Mouse (Mus musculus) spleen, embryonic (tissue): ENCODE measurements at regions not wholly inside any gene's neighbourhood (a gene's known extent, or its start where the extent isn't known, plus 50 kb on each side); places are given as distances from the start of the nearest gene placed in this dataset.
"Not testable (repeated sequence)": the region's sequence is repeated elsewhere in the genome, so short reads cannot be mapped to it uniquely, and the experiment has no call there.

Experiments used
- CTCF ChIA-PET: fragments of 350-600 bp; sonication (Branson Sonifier 250); formaldehyde crosslinking; loops from one replicate; lab custom pipeline; 2022; lab: Charles Lee

DNA sequence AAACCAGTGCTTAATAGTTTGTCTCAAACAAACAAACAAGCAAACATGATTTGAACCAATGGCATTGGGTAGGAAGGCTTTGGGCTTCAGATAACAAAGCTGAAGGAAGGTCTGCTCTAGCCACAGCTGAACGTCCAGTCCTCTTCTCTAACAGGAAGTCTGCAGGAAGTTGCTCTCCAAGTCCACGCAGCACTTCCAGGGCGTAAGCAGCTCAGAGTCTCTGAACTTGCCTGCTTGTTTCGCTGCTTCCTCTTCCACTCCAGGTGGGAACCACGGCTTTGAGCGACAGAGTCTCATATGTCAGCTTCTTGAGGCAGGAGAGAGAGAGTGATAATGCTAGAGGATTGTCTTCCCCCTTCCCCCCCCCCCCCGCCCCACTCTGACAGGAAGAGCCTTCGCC is 123.6 kb downstream of the Tnfrsf21 start:
- CTCF ChIA-PET = no interaction called here

DNA sequence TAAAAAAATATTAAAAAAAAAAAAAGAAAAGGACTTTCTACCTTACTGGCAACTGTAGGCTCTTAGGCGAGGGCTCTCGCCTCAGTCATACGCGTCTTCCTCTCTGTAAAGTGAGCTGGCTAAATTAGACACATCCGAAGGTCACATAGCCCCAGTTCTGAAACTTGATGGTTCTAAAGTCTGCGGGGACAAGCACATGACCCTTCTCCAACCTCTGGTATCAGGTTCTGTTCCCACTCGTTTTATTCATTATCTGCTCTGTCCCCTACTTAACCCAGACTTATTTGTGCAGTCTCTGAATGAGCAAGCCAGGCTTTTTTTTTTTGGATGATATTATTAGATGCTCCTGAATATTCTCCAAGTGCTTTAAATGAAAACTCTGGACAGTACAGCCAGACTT is 125.4 kb downstream of the Tnfrsf21 start:
- CTCF ChIA-PET = no interaction called here

DNA sequence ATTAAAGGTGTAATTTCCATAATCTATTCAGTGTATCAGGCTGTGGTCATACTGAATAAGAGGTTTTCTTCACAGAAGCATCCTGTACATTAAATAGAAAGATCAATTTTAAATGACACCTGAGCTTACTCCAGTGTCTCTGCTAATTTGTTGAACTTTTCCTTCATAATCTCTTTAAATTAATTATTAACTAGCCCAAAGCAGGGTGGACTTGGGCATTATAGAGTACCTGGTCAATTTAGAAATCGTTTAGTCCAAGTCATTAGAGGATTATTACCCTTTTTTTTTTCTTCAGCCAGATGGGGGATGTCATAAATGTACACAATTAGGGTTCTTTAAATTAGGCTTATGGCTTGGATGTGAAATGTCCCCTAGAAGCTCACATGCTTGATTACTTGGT is 124.4 kb upstream of the Adgrf1 start:
- CTCF ChIA-PET = no interaction called here

DNA sequence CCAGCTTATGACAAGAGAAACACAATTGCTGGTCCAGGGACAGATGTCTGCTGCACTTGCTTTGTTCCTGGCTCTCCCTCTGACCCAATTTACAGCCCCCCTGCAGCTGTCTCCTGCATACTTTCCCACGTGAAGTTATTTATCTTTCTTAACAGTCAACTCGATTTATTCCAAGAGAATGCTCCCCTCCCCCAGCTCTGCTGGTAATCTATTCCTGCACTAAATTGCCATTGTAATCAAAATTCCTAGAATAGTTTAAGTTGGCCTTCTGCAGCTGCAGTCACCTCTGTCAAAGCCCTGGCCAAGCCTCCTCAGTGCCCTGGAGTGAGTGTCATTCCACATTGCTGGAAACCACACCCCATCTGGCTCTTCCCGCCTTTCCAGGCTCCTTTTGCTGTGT is 122.2 kb upstream of the Adgrf1 start:
- CTCF ChIA-PET = no interaction called here

DNA sequence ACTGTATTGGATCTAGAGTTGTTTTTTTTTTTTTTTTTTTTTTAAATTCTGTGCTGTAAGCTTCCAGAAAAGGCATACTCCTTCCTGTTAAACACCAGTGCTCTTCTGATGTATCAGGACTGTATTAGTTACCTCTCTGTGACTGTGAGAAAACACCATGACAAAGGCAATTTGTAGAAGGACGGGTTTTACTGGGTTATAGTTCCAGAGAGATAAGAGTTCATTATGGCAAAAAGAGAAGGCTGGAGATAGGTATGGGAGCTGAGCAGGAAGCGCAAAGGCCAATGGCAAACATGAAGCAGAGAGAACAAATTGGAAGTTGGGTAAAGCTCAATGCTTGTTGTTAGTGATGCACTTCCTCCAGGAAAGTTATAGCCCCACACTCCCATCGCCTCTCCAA is 117.5 kb upstream of the Adgrf1 start:
- CTCF ChIA-PET = no interaction called here

DNA sequence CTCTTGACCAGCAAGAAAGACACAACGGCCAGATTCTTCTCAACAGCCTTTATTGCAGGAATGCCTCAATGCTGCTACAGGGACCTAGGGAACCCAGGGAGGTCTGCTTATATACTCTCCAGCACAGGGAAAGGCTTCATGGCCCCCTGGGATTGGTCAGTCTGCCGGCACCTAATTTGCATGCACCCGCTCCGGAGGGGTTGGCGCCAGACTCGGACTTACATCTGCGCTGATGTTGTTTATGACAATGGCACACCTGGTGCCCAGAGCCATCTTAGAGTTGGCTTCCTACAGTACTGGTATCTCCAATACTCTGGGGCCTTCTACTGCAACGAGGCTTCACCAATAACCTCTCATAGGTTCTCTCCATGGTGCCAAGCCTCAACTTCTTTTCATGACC is 114.9 kb upstream of the Adgrf1 start:
- CTCF ChIA-PET = not testable (repeated sequence)

DNA sequence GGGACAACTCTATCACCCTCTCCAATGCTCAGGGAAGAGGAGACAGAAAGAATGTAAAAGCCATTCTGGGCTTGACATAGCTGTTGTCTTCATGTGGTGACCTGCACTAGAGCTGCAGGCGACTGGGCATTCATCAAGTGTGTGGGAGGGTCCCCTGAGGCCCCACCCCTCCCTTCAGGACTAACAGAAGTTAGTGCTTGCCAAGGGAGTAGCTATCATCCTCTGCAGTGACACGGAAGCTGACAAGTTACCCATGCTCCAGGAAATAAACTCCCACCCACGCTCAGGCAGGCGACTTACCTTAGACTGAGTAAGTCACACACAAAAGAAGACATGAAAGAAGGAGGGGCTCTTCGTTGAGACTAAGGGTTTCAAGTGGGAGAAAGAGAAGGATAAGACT is 114.0 kb upstream of the Adgrf1 start:
- CTCF ChIA-PET = no interaction called here

DNA sequence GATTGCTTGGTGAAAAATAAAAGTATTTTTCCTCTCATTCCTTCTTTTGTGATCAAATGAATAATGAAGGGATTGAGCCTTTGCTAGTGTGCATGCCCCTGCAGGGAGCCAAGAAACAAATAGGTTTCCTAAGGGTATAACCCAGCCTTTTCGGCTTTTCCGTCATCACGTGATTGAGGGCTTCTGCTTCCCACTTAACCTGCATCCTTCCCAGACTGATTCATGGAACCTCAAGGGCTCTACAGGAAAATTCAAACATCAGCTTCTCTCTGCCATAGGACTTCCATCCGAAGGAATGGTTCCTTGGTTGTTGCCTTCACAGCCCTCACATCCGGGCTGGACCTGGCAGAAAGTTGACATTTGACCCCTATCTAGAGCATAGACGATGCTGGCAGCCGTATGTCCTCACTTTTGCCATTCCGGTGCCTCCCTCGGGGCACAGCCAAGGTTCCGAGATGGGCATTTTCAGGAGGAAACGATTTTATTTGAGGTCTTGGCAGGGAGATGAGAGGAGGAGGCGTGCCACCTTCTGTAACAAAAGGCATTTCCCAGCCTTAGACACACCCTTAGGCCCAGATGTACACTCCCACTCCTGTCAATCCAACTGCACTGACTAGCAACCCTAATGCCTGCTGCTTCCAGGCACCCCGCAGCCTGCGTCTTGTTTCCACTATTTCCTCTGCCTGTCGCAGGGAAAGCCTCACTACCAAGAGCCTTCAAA is 112.2 kb upstream of the Adgrf1 start:
- CTCF ChIA-PET = no interaction called here

DNA sequence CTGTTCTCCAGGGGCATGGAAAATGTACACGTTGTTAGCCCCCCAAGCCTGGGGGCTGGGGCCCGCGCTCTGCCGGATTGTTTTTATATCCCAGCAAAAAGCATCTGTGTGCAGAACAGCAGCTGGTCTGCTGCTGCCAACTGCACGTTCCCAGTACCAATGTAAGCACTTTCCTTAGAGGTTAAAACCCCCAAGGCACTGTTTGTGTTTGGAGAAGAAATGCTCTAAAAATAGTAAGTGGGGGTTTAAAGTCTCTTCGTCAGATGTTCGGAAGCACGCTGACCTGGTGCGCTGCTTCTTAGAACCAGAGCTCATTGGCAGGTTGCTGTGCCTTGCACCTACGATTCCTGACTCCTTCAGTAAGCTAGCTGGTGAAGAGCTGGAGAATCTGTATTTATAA is 111.4 kb upstream of the Adgrf1 start:
- CTCF ChIA-PET = no interaction called here

DNA sequence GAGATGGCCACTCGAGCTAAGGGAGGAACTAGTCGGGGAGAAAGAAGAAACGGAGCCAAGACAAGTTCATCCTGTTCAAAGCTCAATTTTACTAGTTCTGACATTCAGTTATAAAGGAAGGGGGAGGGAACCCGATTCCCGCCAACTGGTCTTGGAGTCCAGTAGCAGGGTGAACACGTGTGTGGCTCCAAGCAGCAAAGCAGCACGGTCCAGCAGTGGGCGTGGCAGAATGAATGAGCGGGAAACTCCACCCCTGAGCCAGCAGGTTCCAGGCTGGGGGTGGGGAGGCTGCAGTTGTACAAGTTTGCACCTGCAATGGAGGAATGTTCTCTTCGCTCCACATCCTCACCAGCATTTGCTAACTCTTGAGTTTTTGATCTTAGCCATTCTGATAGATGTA is 108.8 kb upstream of the Adgrf1 start:
- CTCF ChIA-PET = not testable (repeated sequence)

DNA sequence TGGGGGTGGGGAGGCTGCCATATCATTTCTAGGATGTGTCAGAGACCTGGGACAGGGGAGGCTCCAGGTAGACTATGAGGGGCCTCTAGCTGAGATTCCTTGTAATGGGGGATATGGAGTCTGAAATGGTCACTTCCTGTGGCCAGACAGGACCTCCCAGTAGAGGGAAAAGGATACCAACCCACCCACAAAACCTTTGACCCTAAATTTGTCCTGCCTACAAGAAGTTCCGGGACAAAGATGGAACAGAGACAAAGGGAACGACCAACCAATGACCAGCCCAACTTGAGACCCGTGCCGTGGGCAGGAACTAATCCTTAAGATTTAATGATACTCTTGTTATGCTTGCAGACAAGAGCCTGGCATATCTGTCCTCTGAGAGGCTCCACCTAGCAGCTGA is 107.0 kb upstream of the Adgrf1 start:
- CTCF ChIA-PET = no interaction called here

DNA sequence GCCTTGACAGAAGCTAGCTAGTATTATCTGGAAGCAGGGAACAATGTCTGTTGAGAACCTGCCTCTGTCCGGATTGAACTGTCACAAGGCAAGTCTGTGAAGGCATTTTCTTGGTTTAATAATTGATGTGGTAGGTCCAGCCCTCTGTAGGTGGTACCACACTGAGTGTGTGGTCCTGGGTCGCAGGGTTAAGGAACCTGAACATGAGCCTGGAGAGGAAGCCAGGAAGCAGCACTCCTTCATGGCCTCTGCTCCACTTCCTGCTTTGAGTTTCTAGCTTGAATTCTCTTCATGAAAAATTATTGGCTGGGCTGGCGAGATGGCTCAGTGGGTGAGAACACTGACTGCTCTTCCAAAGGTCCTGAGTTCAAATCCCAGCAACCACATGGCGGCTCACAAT is 104.0 kb upstream of the Adgrf1 start:
- CTCF ChIA-PET = no interaction called here

DNA sequence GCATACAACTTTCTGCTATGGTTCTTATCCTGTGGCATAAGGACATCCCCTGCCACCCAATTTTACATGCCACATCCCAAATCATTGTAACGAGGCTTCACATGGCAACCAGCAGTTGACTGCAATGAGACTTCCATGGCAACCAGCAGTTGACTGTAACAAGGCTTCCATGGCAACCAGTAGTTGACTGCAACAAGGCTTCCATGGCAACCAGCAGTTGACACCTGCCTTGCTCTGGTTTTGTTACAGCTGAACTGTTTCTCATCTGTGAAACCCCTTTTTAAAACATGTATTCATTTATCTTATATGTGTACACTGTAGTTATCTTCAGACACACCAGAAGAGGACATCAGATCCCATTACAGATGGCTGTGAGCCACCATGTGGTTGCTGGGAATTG is 100.7 kb upstream of the Adgrf1 start:
- CTCF ChIA-PET = no interaction called here

DNA sequence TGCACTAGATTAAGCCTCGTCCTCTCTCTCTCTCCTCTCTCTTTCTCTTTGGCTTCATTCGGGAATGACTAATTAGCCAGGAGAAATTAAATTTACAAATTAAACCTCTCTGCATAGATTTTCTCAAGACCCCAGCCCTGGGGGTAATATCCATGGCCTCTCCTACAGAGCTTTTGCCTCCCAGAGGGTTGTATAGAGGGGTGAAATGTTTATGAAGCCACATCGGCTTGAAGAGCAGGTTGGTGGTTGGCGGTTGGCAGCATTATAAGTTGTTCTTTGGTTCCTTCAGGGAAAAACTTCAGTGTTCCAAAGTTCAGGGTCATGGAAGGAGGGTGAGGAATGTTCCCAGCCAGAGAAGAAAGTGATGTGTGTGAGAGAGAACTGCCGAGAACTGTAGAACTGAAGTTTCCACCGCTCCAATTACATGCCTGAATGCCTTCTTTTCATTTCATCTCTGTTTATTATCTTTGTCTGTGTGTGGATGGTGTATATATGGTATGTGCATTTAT is 97.4 kb upstream of the Adgrf1 start:
- CTCF ChIA-PET = no interaction called here

DNA sequence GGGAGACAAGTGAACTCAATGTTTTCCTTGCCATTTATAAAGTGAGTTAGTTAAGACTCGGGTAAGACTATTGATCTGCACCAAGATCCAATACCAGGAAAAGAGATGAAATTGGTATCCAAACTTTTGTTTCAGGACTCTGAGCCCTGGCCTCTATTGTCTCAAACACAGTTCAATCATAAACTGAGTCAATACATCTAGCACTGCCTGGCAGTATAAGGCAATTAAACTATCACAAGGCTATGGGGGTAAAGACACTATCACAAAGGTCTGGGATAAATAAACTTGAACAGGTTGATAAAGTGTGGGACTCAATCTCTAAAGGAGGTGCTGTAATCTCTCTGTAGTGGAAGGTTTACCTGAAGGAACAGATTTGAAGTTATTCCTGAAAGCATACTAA is 95.3 kb upstream of the Adgrf1 start:
- CTCF ChIA-PET = no interaction called here

DNA sequence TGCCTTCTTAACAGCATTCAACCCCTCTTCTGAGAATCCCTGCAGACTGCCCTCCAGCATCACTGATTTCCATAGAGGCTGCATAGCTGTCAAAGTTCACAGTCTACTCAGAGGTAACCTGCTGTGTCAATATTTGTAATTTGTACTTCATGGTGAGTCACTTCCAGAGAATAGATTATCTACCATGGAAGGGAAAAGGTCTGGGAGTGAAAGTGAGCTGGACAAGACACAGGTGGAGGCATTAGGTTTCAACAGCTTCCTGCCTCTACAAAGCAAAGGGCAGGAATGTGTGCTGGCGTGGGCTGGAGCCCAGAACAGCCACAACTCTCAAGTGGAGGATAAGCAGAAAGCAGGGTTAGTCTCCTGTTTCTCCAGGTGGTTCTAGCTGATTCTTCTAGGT is 92.9 kb upstream of the Adgrf1 start:
- CTCF ChIA-PET = no interaction called here

DNA sequence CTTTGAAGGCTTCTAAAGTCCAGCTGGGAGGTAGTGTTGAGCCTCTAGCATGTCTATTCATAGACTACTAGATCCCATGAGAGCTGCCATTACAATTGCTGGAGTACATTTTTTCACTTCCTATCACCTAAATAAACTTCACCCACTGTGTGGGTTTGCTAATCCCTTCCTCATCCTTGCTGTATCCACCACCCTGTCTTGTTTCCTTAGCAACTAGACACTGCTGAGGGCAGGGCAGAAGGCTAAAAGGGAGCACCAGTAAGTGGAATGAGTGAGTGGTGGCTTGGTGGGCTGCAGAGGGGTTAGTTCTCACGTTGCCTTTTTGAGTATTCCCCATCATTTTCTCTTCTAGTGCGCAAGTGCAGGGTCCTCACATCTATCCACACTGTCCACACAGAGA is 80.1 kb upstream of the Adgrf1 start:
- CTCF ChIA-PET = interaction anchor here (0.7 kb wide), 1 partner anchor 23 kb away, joined by 3 read pairs; no protein-coding TSS in a partner anchor

DNA sequence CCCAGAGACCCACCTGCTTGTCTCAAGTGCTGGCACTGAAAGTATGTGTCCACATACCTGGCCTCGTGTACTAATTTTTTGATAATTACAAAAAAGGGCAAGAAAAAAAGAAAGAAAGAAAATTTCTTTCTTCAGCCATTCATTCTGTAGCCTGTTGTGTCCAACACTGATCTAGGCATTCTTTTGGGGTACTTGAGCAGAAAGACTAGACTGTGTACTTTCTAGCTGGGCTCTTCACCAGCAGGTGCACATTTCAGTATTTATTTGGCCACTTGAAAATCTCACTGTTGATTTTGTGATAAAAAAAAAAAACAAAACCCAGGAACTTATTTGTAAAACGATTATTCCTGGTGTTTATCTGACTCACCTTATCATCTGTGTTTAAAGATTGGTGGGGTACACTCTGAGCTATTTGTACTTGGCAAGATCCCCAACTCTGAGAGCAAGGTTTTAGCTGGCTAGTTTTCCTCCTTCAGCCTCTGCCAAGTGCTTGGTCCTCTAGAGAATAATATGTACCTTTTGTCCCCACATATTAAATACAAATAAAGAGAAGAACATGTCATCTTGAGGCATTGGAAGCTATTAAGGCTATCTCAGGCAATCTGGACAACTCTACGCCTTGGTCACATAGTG is 79.2 kb upstream of the Adgrf1 start:
- CTCF ChIA-PET = interaction anchor here (0.7 kb wide), 1 partner anchor 22 kb away, joined by 3 read pairs; no protein-coding TSS in a partner anchor

DNA sequence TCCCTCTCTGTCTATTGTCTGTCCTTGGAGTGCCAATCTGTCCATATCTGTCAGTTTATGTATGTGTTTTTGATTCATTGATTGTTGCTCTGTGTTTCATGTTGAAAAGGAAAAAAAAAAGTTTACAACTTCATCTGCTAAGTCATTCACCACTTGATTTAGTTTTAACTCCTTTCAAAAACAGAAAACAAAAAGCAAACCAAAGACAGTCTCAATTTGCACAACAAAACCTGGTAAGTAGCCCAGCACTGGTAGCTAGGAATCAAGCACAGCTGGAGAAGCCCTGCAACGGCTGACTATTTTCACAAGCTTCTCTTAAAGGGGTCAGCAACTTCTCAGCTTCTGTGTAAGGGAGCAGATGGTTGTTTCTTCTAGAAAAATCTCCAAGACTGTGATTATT is 72.9 kb upstream of the Adgrf1 start:
- CTCF ChIA-PET = no interaction called here

DNA sequence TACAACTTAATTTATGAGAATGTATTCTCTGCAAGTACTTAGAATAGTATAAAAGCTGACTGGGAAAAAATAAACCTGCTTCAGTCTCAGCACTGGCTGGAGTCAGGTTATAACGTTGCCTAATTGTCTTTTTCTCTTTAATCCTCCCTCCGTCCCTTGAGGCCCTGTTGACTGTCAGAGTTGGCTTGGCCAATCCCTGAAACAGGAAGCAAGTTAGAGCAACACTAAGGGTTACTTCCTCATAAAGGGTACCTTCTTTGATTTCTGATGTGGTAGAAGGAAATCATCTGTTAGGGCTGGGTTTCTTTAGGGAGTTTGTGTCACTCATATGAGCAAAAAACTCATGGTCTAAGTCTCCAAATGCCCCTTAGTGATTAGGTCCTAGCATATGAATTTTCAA is 69.3 kb upstream of the Adgrf1 start:
- CTCF ChIA-PET = no interaction called here

DNA sequence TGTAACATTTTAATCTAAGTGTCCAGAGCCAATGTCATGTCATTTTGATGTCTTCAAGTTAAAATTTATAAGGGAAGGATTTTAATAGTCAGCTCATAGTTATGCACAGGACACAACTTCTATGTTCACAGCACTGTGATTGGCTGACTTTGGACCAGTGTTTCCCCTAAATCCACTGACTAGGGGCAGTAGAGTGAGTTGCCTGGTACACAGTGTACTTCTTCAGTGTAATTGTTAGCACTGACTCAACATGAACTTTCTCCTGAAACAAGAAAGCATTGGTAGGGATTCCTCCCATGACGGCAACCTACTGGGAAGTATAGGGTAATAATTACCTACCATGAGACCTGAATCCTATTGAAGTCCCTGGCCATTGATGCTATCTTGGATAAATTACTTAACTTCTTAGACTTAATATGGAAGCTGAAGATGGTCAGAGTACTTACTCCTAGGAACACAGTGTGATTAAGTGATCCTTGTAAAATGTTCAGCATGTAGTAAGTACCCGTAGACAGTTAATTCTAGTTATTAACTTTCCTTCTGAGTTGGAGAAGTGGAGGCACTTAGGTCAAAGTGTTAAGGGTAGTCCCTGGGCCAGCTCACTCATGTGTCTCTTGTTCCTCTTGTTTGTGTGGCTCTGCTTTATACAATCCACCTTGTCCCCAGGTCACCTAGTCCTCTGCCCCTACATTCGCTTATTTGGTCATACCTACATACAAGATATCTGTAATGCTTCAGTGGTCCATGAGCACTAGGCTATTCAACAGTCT is 63.2 kb upstream of the Adgrf1 start:
- CTCF ChIA-PET = no interaction called here

DNA sequence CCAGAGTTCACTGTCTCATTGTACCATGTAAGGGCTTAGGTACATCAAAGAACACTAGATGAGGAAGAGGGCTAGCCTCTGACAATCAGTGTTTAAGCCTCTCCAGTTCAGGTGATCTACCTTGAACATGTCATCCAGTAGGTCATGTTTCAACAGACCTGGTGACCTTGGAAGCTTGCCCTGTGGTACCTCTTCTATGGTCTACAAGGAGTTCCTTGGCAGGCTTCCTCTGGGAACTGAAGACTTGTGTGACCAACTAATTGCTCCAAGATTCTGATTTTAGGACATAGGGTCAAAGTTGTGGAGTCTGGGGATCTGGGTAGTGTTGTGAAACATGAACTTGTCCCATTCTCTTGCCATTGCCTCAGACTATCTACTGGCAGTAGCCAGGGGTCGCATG is 60.4 kb upstream of the Adgrf1 start:
- CTCF ChIA-PET = no interaction called here

DNA sequence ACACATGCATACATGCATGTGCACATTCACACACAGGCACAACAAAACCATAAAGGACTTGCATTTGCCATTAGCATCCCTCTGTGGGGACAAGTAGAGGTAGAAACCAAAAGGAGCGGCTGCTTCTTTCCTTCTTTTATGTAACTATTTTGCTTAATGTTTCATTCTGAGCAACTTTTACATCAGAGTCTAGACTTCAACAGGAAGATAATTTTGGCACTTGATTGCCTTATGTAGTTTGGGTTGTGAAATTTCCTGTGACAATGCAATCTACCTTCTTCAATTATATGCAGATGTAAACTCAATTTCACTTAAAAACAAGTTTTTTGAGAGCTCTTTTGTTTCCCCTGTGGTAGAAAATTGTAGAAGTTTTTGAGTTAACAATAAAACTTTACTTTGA is 56.1 kb upstream of the Adgrf1 start:
- CTCF ChIA-PET = no interaction called here
